ENCODE assay signal across 7 mouse cellular contexts in the genomic region with DNA sequence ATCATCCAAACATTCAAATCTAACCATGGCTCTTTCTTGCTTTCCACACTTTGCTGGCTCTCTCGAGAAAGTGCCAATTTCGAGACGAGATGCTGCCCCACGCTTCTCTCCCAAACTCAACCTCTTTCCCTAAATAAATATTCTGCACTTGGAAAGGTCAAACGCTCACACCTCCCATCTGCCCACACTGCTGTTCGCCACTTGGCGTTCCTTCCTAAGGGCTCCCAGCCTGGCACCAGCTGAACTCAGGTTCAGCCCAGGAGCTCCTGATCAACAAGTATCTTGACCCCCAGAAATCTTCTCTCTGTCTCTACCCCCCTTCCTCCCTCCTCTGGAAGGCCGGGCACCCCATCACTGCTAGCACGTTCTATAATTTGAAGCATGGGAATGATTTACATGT. TPM values are rescaled to one million over a fixed set of nuclear protein-coding genes. Genes with fewer than 3 reads are reported as not detected.
DNase-seq lines count a peak whose midpoint lies in the region; ATAC-seq and TF ChIP-seq lines count a peak whose summit lies in the region.

No protein-coding gene starts in this region.

- DNase-seq in lung, embryonic 14.5 days: no peak
- no peak for DNase-seq in lung, adult 18-20 months
- DNase-seq in fibroblast of lung, adult 2 months (ENCODE audit: low read depth): peak; percentile 27
- no peak for DNase-seq in urinary bladder, postnatal 14 days (ENCODE audit: low spot score)

- WGBS in lung, embryonic 14.5 days: 32% methylated on average over 9 of the region's 9 CpGs
- 60% methylated on average over 9 of the region's 9 CpGs for WGBS in intestine, postnatal 0 days
- 50% methylated on average over 9 of the region's 9 CpGs for WGBS in stomach, embryonic 16.5 days

- TF ChIP-seq CTCF in lung, embryonic 14.5 days (IDR thresholded peaks at IDR 0.05; ENCODE audit: low read depth): no peak
- no peak for TF ChIP-seq CTCF in intestine, postnatal 0 days (IDR thresholded peaks at IDR 0.05; ENCODE audit: low read depth)

- H3K4me3 ChIP-seq in lung, embryonic 14.5 days (ENCODE audit: low read depth, low read length): no peak overlapping the region; the same call in 1 of the 2 replicates
- H3K4me3 ChIP-seq in intestine, postnatal 0 days (ENCODE audit: low read depth, low read length): peak overlapping the region; percentile 28
- peak overlapping the region; percentile 20; the same call in 1 of the 2 replicates for H3K4me3 ChIP-seq in stomach, embryonic 16.5 days (replicated peaks; ENCODE audit: low read length)

- ATAC-seq in lung, embryonic 14.5 days (ENCODE audit: insufficient read depth): no peak
- ATAC-seq in intestine, postnatal 0 days: no peak
- ATAC-seq in stomach, embryonic 16.5 days (ENCODE audit: insufficient read depth, low FRiP score): no peak
- ATAC-seq in CD4-positive, CD25-positive, alpha-beta regulatory T cell, adult 4 months: no peak

- no peaks in the 10 kb centered on the region for H3K9me3 ChIP-seq in lung, embryonic 14.5 days (ENCODE audit: low read depth, low read length)
- H3K9me3 ChIP-seq in intestine, postnatal 0 days (ENCODE audit: control insufficient read depth): no peaks in the 10 kb centered on the region
- no peaks in the 10 kb centered on the region for H3K9me3 ChIP-seq in stomach, embryonic 16.5 days (replicated peaks; ENCODE audit: control insufficient read depth, low read length)

- H3K9ac ChIP-seq in lung, embryonic 14.5 days: no peak overlapping the region; the same call in 1 of the 2 replicates
- no peak overlapping the region for H3K9ac ChIP-seq in intestine, postnatal 0 days (ENCODE audit: low read depth, low read length)
- H3K9ac ChIP-seq in stomach, embryonic 16.5 days (ENCODE audit: low read length): peak overlapping the region; percentile 50; the same call in 1 of the 2 replicates

- H3K36me3 ChIP-seq in lung, embryonic 14.5 days (ENCODE audit: insufficient read depth): peaks cover 41% of the 10 kb centered on the region; the same call in 1 of the 2 replicates
- H3K36me3 ChIP-seq in intestine, postnatal 0 days (ENCODE audit: control insufficient read depth, insufficient read depth): no peaks in the 10 kb centered on the region
- H3K36me3 ChIP-seq in stomach, embryonic 16.5 days (ENCODE audit: control insufficient read depth, insufficient read depth, low read length): no peaks in the 10 kb centered on the region

- peak overlapping the region; percentile 63; the same call in 1 of the 2 replicates for H3K27ac ChIP-seq in lung, embryonic 14.5 days (ENCODE audit: low read depth)
- no peak overlapping the region for H3K27ac ChIP-seq in intestine, postnatal 0 days (ENCODE audit: low read depth, low read length)
- H3K27ac ChIP-seq in stomach, embryonic 16.5 days (ENCODE audit: low read length): no peak overlapping the region

- peak overlapping the region; percentile 51 for H3K4me2 ChIP-seq in lung, embryonic 14.5 days
- peak overlapping the region; percentile 57 for H3K4me2 ChIP-seq in intestine, postnatal 0 days (replicated peaks; ENCODE audit: low read depth)
- H3K4me2 ChIP-seq in stomach, embryonic 16.5 days (ENCODE audit: low read depth, low read length): peak overlapping the region; percentile 46

- H3K4me1 ChIP-seq in lung, embryonic 14.5 days (ENCODE audit: insufficient read depth): peaks cover 11% of the 10 kb centered on the region
- no peaks in the 10 kb centered on the region for H3K4me1 ChIP-seq in intestine, postnatal 0 days (replicated peaks; ENCODE audit: control insufficient read depth, insufficient read depth, low read length)
- H3K4me1 ChIP-seq in stomach, embryonic 16.5 days (ENCODE audit: control insufficient read depth, insufficient read depth, low read length): peaks cover 25% of the 10 kb centered on the region

- H3K27me3 ChIP-seq in lung, embryonic 14.5 days (ENCODE audit: insufficient read depth, low read length): no peaks in the 10 kb centered on the region
- H3K27me3 ChIP-seq in intestine, postnatal 0 days (replicated peaks; ENCODE audit: control insufficient read depth, insufficient read depth, low read length): no peaks in the 10 kb centered on the region
- no peaks in the 10 kb centered on the region for H3K27me3 ChIP-seq in stomach, embryonic 16.5 days (ENCODE audit: control insufficient read depth, insufficient read depth, low read length)

RNA-seq across cellular contexts. Expression of a gene that starts 34.1 kb away (rescaled TPM):
- polyA plus RNA-seq in lung, embryonic 14.5 days (2014; fragmentation: Nextera tagmentation; extraction: Ambion mirVana): 55.3 and 57.7 TPM in 2 replicates
- polyA plus RNA-seq in intestine, postnatal 0 days (2015; fragmentation: Nextera tagmentation; extraction: Ambion mirVana): 14.2 and 16.4 TPM in 2 replicates
- polyA plus RNA-seq in stomach, embryonic 16.5 days (2015; fragmentation: Nextera tagmentation; extraction: Ambion mirVana): 19.1 and 23.6 TPM in 2 replicates
- polyA plus RNA-seq in CD4-positive, CD25-positive, alpha-beta regulatory T cell, adult 4 months (2017; shearing (Covaris generic)): 10 to 100 TPM; 26.0 to 26.3 TPM
